Mouse (Mus musculus) forebrain, embryonic 13.5 days (tissue): Measurements from ENCODE around the gene Rufy3. TPM values are rescaled to one million over a fixed set of nuclear protein-coding genes. Genes with fewer than 3 reads are reported as not detected.

Source experiments
- ATAC-seq: fragments of 200-750 bp; cut with Nextera tagmentation; 2 replicates; pipeline ENCODE4 v1.8.0; 2017
- H3K27ac ChIP-seq: fragments of 300-500 bp; sonication (generic); 2 replicates; pipeline ENCODE4 v1.5.1; 2015; ENCODE audit warnings: inconsistent platforms, mild to moderate bottlenecking, moderate library complexity
- H3K27me3 ChIP-seq: fragments of 300-500 bp; sonication (generic); 2 replicates; pipeline ENCODE4 v1.6.1; 2015; ENCODE audit warnings: mild to moderate bottlenecking, inconsistent platforms
- H3K36me3 ChIP-seq: fragments of 300-500 bp; sonication (generic); 2 replicates; pipeline ENCODE4 v1.6.1; 2015; ENCODE audit warnings: mild to moderate bottlenecking, inconsistent platforms; ENCODE audit not compliant: poor library complexity, severe bottlenecking
- H3K4me1 ChIP-seq: fragments of 300-500 bp; sonication (generic); 2 replicates; pipeline ENCODE4 v1.6.1; 2015; ENCODE audit warnings: inconsistent platforms
- H3K4me2 ChIP-seq: fragments of 300-500 bp; sonication (generic); 2 replicates; pipeline ENCODE4 v1.6.1; 2015; ENCODE audit warnings: inconsistent platforms, mild to moderate bottlenecking, moderate library complexity
- H3K4me3 ChIP-seq: fragments of 300-500 bp; sonication (generic); 2 replicates; pipeline ENCODE4 v1.5.1; 2015; ENCODE audit warnings: mild to moderate bottlenecking, inconsistent platforms
- H3K9ac ChIP-seq: fragments of 300-500 bp; sonication (generic); 2 replicates; pipeline ENCODE4 v1.6.1; 2015; ENCODE audit warnings: mild to moderate bottlenecking, inconsistent platforms
- H3K9me3 ChIP-seq: fragments of 300-500 bp; sonication (generic); replicated peaks from 2 replicates; pipeline ENCODE4 v1.6.1; 2016; ENCODE audit warnings: inconsistent platforms
- WGBS: fragments of 180-500 bp; shearing (Covaris S2); methylation state at CpG from one replicate; pipeline ENCODE4 v1.1.7; 2015; 5-methylcytosine and 5-hydroxymethylcytosine counted together
- polyA plus RNA-seq: library from polyadenylated mRNA; unstranded; fragments of >200 nt; fragmentation: Nextera tagmentation; extraction: Ambion mirVana; gene quantifications from 2 replicates; pipeline ENCODE4 v1.2.1, GENCODE M21; 2015

The Rufy3 gene
- polyA plus RNA-seq, 1 experiment from 2014 or later: 200 TPM

GRCm38 (mm10) chr5:88583271-88584031 is 18.6 kb downstream of the Rufy3 start:
- Histone ChIP-seq H3K27me3 (no peaks in the 10 kb centered on the region), H3K9me3 (no peaks in the 10 kb centered on the region), H3K4me3 (peak overlapping the region; percentile 75), H3K36me3 (no peaks in the 10 kb centered on the region), H3K4me2 (peak overlapping the region; percentile 87), H3K27ac (peak overlapping the region; percentile 77), H3K9ac (peak overlapping the region; percentile 81), H3K4me1 (peaks cover 38% of the 10 kb centered on the region)
- ATAC-seq: peak; percentile 98
- WGBS: 6% methylated on average over 9 of the region's 9 CpGs

DNA sequence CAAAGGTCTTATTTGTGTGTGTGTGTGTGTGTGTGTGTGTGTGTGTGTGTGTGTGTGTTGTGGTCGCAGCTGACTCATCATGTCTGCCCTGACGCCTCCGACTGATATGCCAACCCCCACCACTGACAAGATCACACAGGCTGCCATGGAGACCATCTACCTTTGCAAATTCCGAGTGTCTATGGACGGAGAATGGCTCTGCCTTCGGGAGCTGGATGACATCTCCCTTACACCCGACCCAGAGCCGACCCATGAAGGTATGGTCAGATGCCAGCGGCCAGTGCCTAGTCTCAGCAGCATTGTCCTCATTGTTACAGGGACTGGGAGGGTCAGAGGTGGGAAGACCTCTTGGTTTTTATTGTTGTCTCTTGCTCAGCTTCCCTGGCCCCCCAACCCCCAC is 19.2 kb downstream of the Rufy3 start:
- ATAC-seq: peak; percentile 48
- H3K4me3 ChIP-seq: peak overlapping the region; percentile 75
- H3K9ac ChIP-seq: peak overlapping the region; percentile 81
- 14% methylated on average over 9 of the region's 9 CpGs for WGBS
- no peaks in the 10 kb centered on the region for H3K36me3 ChIP-seq
- no peaks in the 10 kb centered on the region for H3K27me3 ChIP-seq
- peak overlapping the region; percentile 87 for H3K4me2 ChIP-seq
- H3K9me3 ChIP-seq: no peaks in the 10 kb centered on the region
- peak overlapping the region; percentile 77 for H3K27ac ChIP-seq
- peaks cover 44% of the 10 kb centered on the region for H3K4me1 ChIP-seq

DNA sequence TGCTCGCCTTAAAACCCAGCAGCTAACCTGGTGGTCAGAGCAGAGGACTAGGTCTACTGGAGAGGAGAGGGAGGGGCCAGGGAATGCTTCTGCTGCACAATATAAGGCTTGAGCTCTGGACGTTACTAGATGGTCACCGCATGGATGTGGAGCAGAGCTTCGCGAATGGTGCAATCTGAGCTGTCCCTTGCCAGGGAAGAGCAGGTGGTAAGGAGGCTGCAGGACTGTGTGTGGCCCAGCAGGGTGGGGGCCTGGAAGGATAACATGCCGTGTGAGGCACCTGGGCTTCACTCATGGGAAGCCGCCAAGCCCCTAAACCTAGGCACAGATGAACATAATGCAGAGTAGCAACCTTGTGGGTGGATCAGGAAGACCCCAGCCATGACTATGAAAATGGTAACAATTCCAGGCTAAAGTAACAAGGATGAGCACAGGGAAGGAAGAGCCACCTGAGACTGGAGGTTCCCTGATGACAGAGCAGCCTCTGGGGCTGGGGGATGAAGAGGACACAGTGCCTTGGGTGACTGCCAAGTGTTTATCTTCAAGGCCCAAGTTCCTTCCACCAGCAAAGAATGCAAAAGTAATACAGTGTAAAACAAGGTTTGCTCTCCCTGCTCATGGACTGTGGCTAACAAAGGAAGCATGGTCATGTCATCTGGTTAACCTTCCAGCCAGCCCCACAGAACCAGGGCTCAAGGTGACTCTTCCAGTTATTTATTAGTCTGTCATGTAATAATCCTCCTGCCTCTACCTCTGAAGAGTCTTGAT is 21.8 kb downstream of the Rufy3 start:
- Histone ChIP-seq H3K4me2 (peak overlapping the region; percentile 87), H3K36me3 (peaks cover 4% of the 10 kb centered on the region; the same call in 1 of the 2 replicates), H3K27ac (peak overlapping the region; percentile 41), H3K4me1 (peaks cover 45% of the 10 kb centered on the region), H3K4me3 (peak overlapping the region; percentile 75), H3K9ac (peak overlapping the region; percentile 81), H3K27me3 (no peaks in the 10 kb centered on the region), H3K9me3 (no peaks in the 10 kb centered on the region)
- WGBS: 75% methylated on average over 7 of the region's 7 CpGs
- no peak for ATAC-seq

DNA sequence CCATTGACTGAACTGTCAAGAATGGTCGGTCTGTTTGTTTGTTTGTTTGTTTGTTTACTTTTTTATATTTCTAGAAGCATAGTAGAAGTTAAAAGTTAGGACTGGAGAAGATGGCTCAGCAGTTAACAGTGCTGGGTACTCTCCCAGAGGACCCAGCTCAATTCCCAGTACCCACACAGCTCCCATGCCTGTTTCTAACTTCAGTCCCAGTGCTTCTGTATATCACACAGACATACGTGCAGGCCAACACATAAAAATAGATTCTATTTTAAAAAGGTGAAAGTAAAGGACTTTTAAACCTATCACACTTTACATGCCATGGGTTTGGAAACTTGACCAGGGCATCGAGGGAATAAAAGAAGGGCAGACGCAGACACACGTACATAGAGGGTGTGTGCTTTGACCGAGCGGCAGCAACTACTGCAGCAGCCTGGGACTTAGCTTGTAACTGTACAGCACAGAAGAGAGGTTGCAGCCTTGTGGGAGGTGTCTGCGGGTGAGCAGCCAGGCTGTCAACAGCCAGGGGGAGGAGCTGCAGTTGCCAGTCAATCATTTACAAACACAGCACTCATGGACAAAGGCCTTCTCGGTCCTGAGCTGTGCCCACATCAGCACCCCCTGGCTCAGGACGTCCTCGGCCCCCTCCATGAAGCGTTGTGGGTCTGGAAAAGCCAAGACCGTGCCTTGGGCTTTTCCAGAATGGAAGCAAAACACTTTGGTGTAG is 22.5 kb downstream of the Rufy3 start:
- H3K9me3 ChIP-seq: no peaks in the 10 kb centered on the region
- WGBS: 31% methylated on average over 13 of the region's 13 CpGs
- peak overlapping the region; percentile 41 for H3K27ac ChIP-seq
- H3K9ac ChIP-seq: peak overlapping the region; percentile 81
- ATAC-seq: peak; percentile 20
- H3K4me2 ChIP-seq: peak overlapping the region; percentile 87
- peak overlapping the region; percentile 75 for H3K4me3 ChIP-seq
- peaks cover 45% of the 10 kb centered on the region for H3K4me1 ChIP-seq
- H3K27me3 ChIP-seq: no peaks in the 10 kb centered on the region
- H3K36me3 ChIP-seq: peaks cover 10% of the 10 kb centered on the region; the same call in 1 of the 2 replicates

DNA sequence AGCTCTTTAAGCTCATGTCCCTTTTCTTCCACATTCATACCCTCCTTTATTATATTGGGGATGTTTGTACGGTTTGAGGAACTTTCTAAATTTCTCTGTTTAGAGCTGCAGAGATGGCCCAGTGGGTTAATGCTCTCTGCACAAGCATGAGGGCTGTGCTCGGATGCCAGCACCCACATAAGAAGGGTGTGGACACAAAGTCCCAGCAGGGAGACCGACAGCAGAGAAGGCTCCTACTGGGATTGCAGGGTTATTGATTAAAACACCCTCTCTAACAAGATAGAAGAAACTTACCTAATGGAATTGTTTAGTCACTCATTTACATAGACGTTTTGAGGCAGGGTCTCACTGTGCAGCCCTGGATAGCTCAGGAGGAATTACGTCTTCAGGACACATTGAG is 23.6 kb downstream of the Rufy3 start:
- Histone ChIP-seq H3K4me2 (peak overlapping the region; percentile 33; the same call in 1 of the 2 replicates), H3K36me3 (peaks cover 21% of the 10 kb centered on the region; the same call in 1 of the 2 replicates), H3K9me3 (no peaks in the 10 kb centered on the region), H3K9ac (no peak overlapping the region), H3K4me1 (peaks cover 45% of the 10 kb centered on the region), H3K27ac (no peak overlapping the region), H3K27me3 (no peaks in the 10 kb centered on the region), H3K4me3 (no peak overlapping the region)
- 53% methylated on average over 5 of the region's 5 CpGs for WGBS
- ATAC-seq: no peak

- Histone ChIP-seq H3K4me3 (no peak overlapping the region), H3K27me3 (no peaks in the 10 kb centered on the region), H3K4me1 (peaks cover 6% of the 10 kb centered on the region), H3K9ac (no peak overlapping the region), H3K27ac (no peak overlapping the region), H3K36me3 (peaks cover 42% of the 10 kb centered on the region), H3K9me3 (no peaks in the 10 kb centered on the region), H3K4me2 (no peak overlapping the region)
- 91% methylated on average over 13 of the region's 13 CpGs for WGBS
- ATAC-seq: no peak
These were observed 28.8 kb downstream of the Rufy3 start for GRCm38 (mm10) chr5:88593421-88594172.

GRCm38 (mm10) chr5:88594173-88594569 is 29.3 kb downstream of the Rufy3 start:
- 93% methylated on average over 7 of the region's 7 CpGs for WGBS

GRCm38 (mm10) chr5:88595537-88596455 is 31.0 kb downstream of the Rufy3 start:
- Histone ChIP-seq H3K4me1 (no peaks in the 10 kb centered on the region), H3K9me3 (no peaks in the 10 kb centered on the region), H3K27me3 (no peaks in the 10 kb centered on the region), H3K27ac (no peak overlapping the region), H3K9ac (no peak overlapping the region), H3K4me2 (no peak overlapping the region), H3K4me3 (no peak overlapping the region), H3K36me3 (peaks cover 43% of the 10 kb centered on the region)
- 81% methylated on average over 5 of the region's 5 CpGs for WGBS
- ATAC-seq: no peak

More at GRCm38 (mm10) chr5:88594173-88594569, 29.3 kb downstream of the Rufy3 start:
- no peaks in the 10 kb centered on the region for H3K27me3 ChIP-seq
- H3K4me1 ChIP-seq: peaks cover under 1% of the 10 kb centered on the region; the same call in 1 of the 2 replicates
- H3K9me3 ChIP-seq: no peaks in the 10 kb centered on the region
- H3K9ac ChIP-seq: no peak overlapping the region
- H3K4me2 ChIP-seq: no peak overlapping the region
- ATAC-seq: no peak
- H3K36me3 ChIP-seq: peaks cover 46% of the 10 kb centered on the region
- H3K27ac ChIP-seq: no peak overlapping the region
- H3K4me3 ChIP-seq: no peak overlapping the region

DNA sequence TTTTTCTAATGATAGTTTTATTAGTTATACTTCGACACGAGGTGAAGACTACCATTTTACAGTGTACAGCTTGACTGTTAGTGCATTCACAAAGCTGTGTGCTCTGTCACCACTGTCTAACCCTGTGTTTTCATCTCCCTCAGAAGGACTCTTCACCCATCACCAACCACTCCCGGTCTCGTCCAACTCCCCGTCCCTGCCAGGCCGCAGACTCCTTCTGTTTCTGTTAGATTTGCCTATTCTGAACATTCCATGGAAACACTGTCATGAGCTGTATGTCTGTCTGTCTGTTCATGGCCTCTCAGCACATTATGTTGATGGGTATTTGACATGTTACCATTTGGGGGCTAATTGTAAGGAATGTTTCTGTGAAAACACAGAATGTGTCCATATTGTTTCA is 34.1 kb downstream of the Rufy3 start:
- no peak overlapping the region for H3K4me3 ChIP-seq
- no peaks in the 10 kb centered on the region for H3K27me3 ChIP-seq
- no peak overlapping the region for H3K27ac ChIP-seq
- H3K4me1 ChIP-seq: no peaks in the 10 kb centered on the region
- H3K9ac ChIP-seq: no peak overlapping the region
- peaks cover 22% of the 10 kb centered on the region for H3K36me3 ChIP-seq
- no peak overlapping the region for H3K4me2 ChIP-seq
- no peaks in the 10 kb centered on the region for H3K9me3 ChIP-seq
- 95% methylated on average over 6 of the region's 6 CpGs for WGBS
- ATAC-seq: no peak

DNA sequence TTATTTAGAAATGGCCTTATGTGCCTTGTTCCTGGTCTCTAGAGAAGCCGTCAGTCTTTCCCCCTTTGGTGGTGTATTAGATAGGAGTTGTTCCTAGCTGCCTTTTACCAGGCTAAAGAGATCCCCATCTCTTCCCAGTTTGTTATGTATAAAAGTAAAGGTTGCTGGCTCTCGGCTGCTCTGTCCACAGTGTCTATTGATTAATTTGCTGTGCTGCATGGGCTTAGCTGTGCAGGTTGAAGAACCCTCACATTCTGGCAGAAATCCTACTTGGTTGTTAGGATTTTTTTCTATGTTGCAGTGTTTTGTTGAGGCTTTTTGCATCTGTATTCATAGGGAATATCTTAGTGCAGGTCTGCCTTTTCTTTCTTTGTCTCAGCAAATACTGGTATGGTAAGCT is 37.2 kb downstream of the Rufy3 start:
- Histone ChIP-seq H3K9me3 (no peaks in the 10 kb centered on the region), H3K9ac (no peak overlapping the region), H3K4me2 (no peak overlapping the region), H3K4me1 (no peaks in the 10 kb centered on the region), H3K27ac (no peak overlapping the region), H3K27me3 (no peaks in the 10 kb centered on the region), H3K36me3 (peaks cover 25% of the 10 kb centered on the region), H3K4me3 (no peak overlapping the region)
- no peak for ATAC-seq
- 81% methylated on average over 2 of the region's 2 CpGs for WGBS
